Mouse (Mus musculus): ENCODE results near the gene Ube2t.

- TF ChIP-seq POLR2A (IDR thresholded peaks at IDR 0.05; ENCODE audit: low read depth, low read length), result no peak
- TF ChIP-seq CTCF (IDR thresholded peaks at IDR 0.05; ENCODE audit: extremely low read depth, insufficient read length, insufficient replicate concordance, low read depth, low read length), result no peak
Observed at GRCm38 (mm10) chr1:134913535-134913934, 48.8 kb upstream of the Ube2t start.

Measured in small intestine, adult 2 months (tissue).